Mouse (Mus musculus): Measurements from ENCODE around the gene Adamtsl1. TPM values are rescaled to one million over a fixed set of nuclear protein-coding genes. Genes with fewer than 3 reads are reported as not detected.

Adamtsl1 gene
- polyA plus RNA-seq, 1 experiment from 2014 or later = 4.9 TPM

DNA sequence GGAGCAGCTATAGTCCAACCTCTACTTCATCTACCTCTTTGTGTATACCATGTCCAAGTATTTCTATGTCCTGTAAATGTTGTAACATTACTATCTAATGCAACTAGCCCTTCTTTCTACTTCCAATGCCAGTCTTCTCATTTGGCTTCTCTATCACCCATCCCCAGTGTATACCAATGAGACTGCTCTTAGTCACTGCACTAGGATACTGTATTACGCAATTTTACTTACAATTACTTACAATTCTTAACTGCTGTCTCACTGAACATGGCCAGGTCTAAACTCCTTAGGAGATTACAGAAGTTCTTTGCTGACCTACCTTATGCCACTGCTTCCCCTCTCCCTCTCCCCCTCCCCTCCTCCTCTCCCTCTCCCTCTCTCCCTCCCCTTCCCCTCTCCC, 505.0 kb downstream of the Adamtsl1 start:
- H3K27me3 ChIP-seq (ENCODE audit: control insufficient read depth, insufficient read depth, low read length) = no peaks in the 10 kb centered on the region
- no peak for ATAC-seq (ENCODE audit: low FRiP score)
- no peaks in the 10 kb centered on the region for H3K9me3 ChIP-seq (ENCODE audit: control insufficient read depth, low read length)
- H3K4me1 ChIP-seq (ENCODE audit: control insufficient read depth, insufficient read depth, low read length) = peaks cover 5% of the 10 kb centered on the region
- DNase-seq (ENCODE audit: low spot score, missing footprints) = no peak
- no peaks in the 10 kb centered on the region for H3K36me3 ChIP-seq (ENCODE audit: control insufficient read depth, insufficient read depth, low read length)
- H3K9ac ChIP-seq (ENCODE audit: low read length) = no peak overlapping the region
- no peak overlapping the region for H3K4me2 ChIP-seq
- 97% methylated on average over 1 of the region's 1 CpGs for WGBS
- H3K4me3 ChIP-seq (ENCODE audit: low read depth, low read length) = no peak overlapping the region
- H3K27ac ChIP-seq (ENCODE audit: low read depth, low read length) = no peak overlapping the region

DNA sequence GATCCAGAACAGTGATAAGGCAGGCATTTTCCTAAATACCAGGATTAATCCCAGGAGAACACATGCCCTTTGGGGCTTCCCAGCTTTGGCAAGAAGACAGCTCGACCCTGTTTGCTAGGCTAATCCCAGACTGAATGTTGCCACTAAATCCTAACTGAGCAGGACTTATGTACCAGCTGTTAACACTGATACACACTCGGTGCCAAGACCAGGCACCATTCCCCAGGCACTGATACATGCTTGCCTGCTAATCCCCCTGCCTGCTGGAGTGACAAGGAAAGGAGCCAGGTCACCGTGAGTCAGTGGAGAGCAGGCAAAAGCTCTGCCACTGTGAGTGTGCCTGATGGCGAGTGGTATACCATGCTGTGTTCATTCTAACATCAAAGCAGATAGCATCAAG, 505.6 kb downstream of the Adamtsl1 start:
- H3K9ac ChIP-seq (ENCODE audit: low read length) = no peak overlapping the region
- 23% methylated on average over 4 of the region's 4 CpGs for WGBS
- H3K4me3 ChIP-seq (ENCODE audit: low read depth, low read length) = no peak overlapping the region
- H3K4me2 ChIP-seq = no peak overlapping the region
- H3K4me1 ChIP-seq (ENCODE audit: control insufficient read depth, insufficient read depth, low read length) = peaks cover 5% of the 10 kb centered on the region
- H3K27ac ChIP-seq (ENCODE audit: low read depth, low read length) = no peak overlapping the region
- H3K9me3 ChIP-seq (ENCODE audit: control insufficient read depth, low read length) = no peaks in the 10 kb centered on the region
- H3K36me3 ChIP-seq (ENCODE audit: control insufficient read depth, insufficient read depth, low read length) = no peaks in the 10 kb centered on the region
- ATAC-seq (ENCODE audit: low FRiP score) (peak; percentile 52; the same call in 1 of the 2 replicates), DNase-seq (ENCODE audit: low spot score, missing footprints) (no peak)
- H3K27me3 ChIP-seq (ENCODE audit: control insufficient read depth, insufficient read depth, low read length) = no peaks in the 10 kb centered on the region

DNA sequence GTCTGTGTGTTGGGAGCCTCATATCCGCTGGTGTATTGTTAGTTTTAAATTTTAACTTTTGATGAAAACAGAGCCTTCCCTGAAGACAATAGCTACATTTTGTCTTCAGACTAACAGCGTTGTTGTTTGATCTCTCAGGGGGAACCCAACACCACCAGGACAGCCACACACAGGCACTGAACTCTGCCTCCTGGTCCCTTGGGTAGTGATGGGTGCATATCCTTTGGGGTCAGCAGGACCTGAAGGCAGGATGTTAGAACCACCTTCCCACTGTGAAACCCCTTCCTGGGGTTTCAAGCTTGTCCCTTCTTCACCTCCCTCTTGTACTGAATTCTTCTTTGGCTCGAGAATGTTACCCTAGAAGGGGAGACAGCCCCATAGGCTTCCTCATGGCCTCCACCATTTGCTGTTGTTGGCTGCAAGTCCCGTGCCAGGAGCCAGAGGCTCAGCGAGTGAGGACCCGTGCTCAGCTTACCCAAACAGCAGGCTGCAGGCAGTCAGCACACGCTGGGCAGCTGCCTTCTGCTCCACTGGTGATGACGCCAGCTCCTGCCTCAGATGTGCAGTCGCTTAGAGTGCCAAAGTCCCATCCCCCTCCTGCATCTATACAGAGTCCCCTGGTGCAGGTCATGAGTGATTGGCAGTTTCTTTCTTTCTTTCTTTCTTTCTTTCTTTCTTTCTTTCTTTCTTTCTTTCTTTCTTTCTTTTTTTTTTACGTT, 506.6 kb downstream of the Adamtsl1 start:
- no peak overlapping the region for H3K4me3 ChIP-seq (ENCODE audit: low read depth, low read length)
- DNase-seq (ENCODE audit: low spot score, missing footprints) (no peak), ATAC-seq (ENCODE audit: low FRiP score) (peak; percentile 86)
- no peak overlapping the region for H3K4me2 ChIP-seq
- H3K4me1 ChIP-seq (ENCODE audit: control insufficient read depth, insufficient read depth, low read length) = peaks cover 5% of the 10 kb centered on the region
- H3K36me3 ChIP-seq (ENCODE audit: control insufficient read depth, insufficient read depth, low read length) = no peaks in the 10 kb centered on the region
- no peak overlapping the region for H3K27ac ChIP-seq (ENCODE audit: low read depth, low read length)
- WGBS = 46% methylated on average over 10 of the region's 10 CpGs
- H3K27me3 ChIP-seq (ENCODE audit: control insufficient read depth, insufficient read depth, low read length) = no peaks in the 10 kb centered on the region
- H3K9me3 ChIP-seq (ENCODE audit: control insufficient read depth, low read length) = no peaks in the 10 kb centered on the region
- no peak overlapping the region for H3K9ac ChIP-seq (ENCODE audit: low read length)

DNA sequence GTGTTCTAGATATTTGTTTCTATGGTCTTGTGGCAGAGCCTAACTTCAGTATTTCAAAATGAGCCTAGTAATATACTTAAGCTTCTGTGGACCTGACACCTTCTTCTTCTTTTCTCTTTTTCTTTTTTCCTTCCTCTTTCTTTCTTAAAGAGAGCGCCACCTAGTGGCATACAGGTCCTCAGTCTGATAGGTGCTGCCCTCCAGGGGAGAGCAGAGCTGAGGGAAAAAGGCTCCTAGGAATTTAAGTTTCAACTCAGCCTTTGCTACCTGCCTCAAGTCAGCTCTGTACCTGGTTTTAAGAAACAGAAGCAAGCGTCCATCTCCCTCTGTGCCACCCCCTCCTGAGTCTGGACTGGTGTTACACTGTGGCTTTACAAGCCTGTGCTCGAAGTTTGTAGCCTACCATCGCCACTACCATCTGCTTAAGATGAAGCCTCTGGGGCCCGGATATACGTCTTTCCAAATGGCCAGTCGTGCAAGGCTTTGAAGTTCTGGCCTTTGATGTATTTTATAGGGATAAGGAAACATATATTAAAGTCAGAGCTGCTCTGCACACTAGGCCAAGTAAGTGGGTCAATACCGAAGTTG, 510.7 kb downstream of the Adamtsl1 start:
- 59% methylated on average over 8 of the region's 8 CpGs for WGBS
- Histone ChIP-seq H3K4me2 (no peak overlapping the region), H3K9me3 (ENCODE audit: control insufficient read depth, low read length) (no peaks in the 10 kb centered on the region), H3K27ac (ENCODE audit: low read depth, low read length) (no peak overlapping the region), H3K4me1 (ENCODE audit: control insufficient read depth, insufficient read depth, low read length) (peaks cover 5% of the 10 kb centered on the region), H3K27me3 (ENCODE audit: control insufficient read depth, insufficient read depth, low read length) (no peaks in the 10 kb centered on the region), H3K36me3 (ENCODE audit: control insufficient read depth, insufficient read depth, low read length) (no peaks in the 10 kb centered on the region), H3K4me3 (ENCODE audit: low read depth, low read length) (no peak overlapping the region), H3K9ac (ENCODE audit: low read length) (no peak overlapping the region)
- no peak for DNase-seq (ENCODE audit: low spot score, missing footprints)
- ATAC-seq (ENCODE audit: low FRiP score) = peak; percentile 49; the same call in 1 of the 2 replicates

DNA sequence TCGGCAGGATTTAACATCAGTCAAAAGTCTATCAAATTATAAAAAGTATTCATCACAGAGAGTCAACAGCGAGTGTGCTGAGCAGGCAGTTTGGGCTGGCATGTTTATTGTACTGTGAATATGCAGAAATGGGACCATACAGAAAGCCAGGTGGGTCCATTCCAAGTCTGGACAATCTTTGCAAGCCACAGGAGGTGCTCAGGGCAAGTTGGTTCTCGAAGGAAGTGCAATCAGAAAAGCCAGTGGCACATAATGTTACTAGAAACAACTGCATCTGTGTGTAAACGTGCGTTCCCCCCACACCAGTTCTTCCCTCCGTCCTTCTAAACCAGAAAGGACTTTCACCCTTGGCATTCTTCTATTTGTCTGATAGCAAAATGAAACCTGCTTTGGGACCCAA, 515.5 kb downstream of the Adamtsl1 start:
- 86% methylated on average over 6 of the region's 6 CpGs for WGBS
- Histone ChIP-seq H3K9ac (ENCODE audit: low read length) (no peak overlapping the region), H3K27ac (ENCODE audit: low read depth, low read length) (no peak overlapping the region), H3K4me3 (ENCODE audit: low read depth, low read length) (no peak overlapping the region), H3K4me1 (ENCODE audit: control insufficient read depth, insufficient read depth, low read length) (peaks cover 4% of the 10 kb centered on the region; the same call in 1 of the 2 replicates), H3K9me3 (ENCODE audit: control insufficient read depth, low read length) (no peaks in the 10 kb centered on the region), H3K36me3 (ENCODE audit: control insufficient read depth, insufficient read depth, low read length) (no peaks in the 10 kb centered on the region), H3K27me3 (ENCODE audit: control insufficient read depth, insufficient read depth, low read length) (no peaks in the 10 kb centered on the region), H3K4me2 (no peak overlapping the region)
- no peak for ATAC-seq (ENCODE audit: low FRiP score)
- DNase-seq (ENCODE audit: low spot score, missing footprints) = no peak

DNA sequence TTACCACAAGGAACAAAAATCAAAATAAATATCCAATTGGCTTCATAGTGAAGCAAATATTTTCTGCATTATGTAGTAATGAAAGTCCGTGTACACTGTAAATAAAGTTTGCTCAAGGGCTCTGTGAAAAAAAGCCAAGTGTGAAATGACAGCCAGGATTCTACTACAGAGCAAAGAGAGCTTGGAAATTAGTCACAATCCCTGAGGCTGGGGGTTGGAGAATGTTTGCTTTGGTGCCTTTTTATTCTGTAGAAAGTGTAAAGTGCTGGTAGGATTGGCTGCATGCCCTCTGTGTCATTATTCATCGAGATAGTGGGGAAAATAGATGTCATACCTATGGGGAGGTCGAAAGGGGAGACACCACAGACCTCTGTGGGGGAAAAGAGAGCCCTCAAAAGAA, 516.2 kb downstream of the Adamtsl1 start:
- Histone ChIP-seq H3K4me2 (no peak overlapping the region), H3K4me3 (ENCODE audit: low read depth, low read length) (no peak overlapping the region), H3K27me3 (ENCODE audit: control insufficient read depth, insufficient read depth, low read length) (no peaks in the 10 kb centered on the region), H3K27ac (ENCODE audit: low read depth, low read length) (no peak overlapping the region), H3K9ac (ENCODE audit: low read length) (no peak overlapping the region), H3K36me3 (ENCODE audit: control insufficient read depth, insufficient read depth, low read length) (no peaks in the 10 kb centered on the region), H3K9me3 (ENCODE audit: control insufficient read depth, low read length) (no peaks in the 10 kb centered on the region), H3K4me1 (ENCODE audit: control insufficient read depth, insufficient read depth, low read length) (peaks cover 4% of the 10 kb centered on the region; the same call in 1 of the 2 replicates)
- no peak for DNase-seq (ENCODE audit: low spot score, missing footprints)
- 78% methylated on average over 3 of the region's 3 CpGs for WGBS
- ATAC-seq (ENCODE audit: low FRiP score) = no peak

DNA sequence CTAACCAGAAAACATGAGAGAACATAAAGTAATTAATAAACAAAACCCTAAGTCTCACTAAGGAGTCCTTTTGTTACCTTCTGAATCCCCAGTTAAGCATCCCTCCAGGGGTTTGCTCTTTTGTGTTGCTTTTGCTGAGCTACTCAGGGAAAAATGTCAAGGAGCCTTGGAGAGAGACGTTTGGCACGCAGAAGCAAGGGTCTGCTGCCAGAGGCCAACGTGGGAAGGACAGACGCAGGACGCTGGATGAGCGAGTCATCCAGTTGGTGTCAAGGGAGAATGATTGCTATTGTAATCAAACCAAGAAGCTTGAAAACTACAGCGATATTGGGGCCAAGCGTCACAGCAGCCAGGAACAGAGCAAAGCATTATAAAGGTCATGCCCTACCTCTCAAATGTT, 517.1 kb downstream of the Adamtsl1 start:
- H3K4me3 ChIP-seq (ENCODE audit: low read depth, low read length) = no peak overlapping the region
- no peaks in the 10 kb centered on the region for H3K27me3 ChIP-seq (ENCODE audit: control insufficient read depth, insufficient read depth, low read length)
- H3K9ac ChIP-seq (ENCODE audit: low read length) = no peak overlapping the region
- ATAC-seq (ENCODE audit: low FRiP score) = no peak
- H3K36me3 ChIP-seq (ENCODE audit: control insufficient read depth, insufficient read depth, low read length) = no peaks in the 10 kb centered on the region
- H3K27ac ChIP-seq (ENCODE audit: low read depth, low read length) = no peak overlapping the region
- no peak for DNase-seq (ENCODE audit: low spot score, missing footprints)
- no peak overlapping the region for H3K4me2 ChIP-seq
- H3K9me3 ChIP-seq (ENCODE audit: control insufficient read depth, low read length) = no peaks in the 10 kb centered on the region
- WGBS = 20% methylated on average over 8 of the region's 8 CpGs
- H3K4me1 ChIP-seq (ENCODE audit: control insufficient read depth, insufficient read depth, low read length) = peaks cover 4% of the 10 kb centered on the region; the same call in 1 of the 2 replicates

DNA sequence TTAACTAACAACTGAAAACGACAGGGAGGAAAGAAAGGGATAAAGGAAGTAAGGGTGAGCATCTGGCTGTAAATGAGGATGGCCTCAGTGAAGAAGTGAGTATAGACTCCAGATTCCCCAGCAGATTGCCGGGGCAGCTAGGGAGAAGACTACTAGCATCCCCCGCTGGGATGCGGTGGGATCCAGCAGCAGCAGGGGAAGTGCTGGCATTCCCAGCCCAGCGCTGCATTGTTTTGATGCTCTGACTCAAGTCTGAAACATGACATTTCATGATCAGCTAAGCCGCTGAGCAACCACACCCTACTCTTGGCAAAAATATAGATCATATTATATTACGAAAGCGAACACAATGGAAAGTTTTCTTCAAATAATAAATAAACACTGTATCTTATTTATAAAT, 526.9 kb downstream of the Adamtsl1 start:
- no peaks in the 10 kb centered on the region for H3K9me3 ChIP-seq (ENCODE audit: control insufficient read depth, low read length)
- H3K27ac ChIP-seq (ENCODE audit: low read depth, low read length) = no peak overlapping the region
- no peaks in the 10 kb centered on the region for H3K36me3 ChIP-seq (ENCODE audit: control insufficient read depth, insufficient read depth, low read length)
- H3K4me1 ChIP-seq (ENCODE audit: control insufficient read depth, insufficient read depth, low read length) = no peaks in the 10 kb centered on the region
- no peak overlapping the region for H3K4me3 ChIP-seq (ENCODE audit: low read depth, low read length)
- ATAC-seq (ENCODE audit: low FRiP score) = no peak
- no peak overlapping the region for H3K4me2 ChIP-seq
- H3K27me3 ChIP-seq (ENCODE audit: control insufficient read depth, insufficient read depth, low read length) = no peaks in the 10 kb centered on the region
- 37% methylated on average over 8 of the region's 8 CpGs for WGBS
- no peak for DNase-seq (ENCODE audit: low spot score, missing footprints)
- H3K9ac ChIP-seq (ENCODE audit: low read length) = no peak overlapping the region

DNA sequence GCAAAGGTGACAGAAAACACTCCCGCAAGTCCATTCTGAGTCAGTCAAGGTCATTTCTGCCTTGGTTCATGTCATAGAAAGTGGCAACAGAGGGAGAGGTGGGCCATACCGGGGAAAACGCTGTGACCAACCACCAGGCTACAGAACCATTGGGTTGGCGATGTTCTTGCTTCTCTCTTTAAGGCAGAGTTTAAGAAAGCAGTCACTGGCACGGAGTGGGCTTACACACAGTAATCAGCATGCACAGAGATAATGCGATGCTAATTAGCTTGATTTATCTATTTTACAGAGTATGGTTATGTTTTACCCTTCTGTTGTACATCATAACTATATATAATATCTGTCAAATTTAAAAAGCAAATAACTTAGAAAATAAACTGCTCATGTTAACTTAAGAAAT, 531.5 kb downstream of the Adamtsl1 start:
- H3K36me3 ChIP-seq (ENCODE audit: control insufficient read depth, insufficient read depth, low read length) = no peaks in the 10 kb centered on the region
- no peaks in the 10 kb centered on the region for H3K4me1 ChIP-seq (ENCODE audit: control insufficient read depth, insufficient read depth, low read length)
- no peak overlapping the region for H3K9ac ChIP-seq (ENCODE audit: low read length)
- H3K4me3 ChIP-seq (ENCODE audit: low read depth, low read length) = no peak overlapping the region
- no peaks in the 10 kb centered on the region for H3K9me3 ChIP-seq (ENCODE audit: control insufficient read depth, low read length)
- no peak for DNase-seq (ENCODE audit: low spot score, missing footprints)
- no peaks in the 10 kb centered on the region for H3K27me3 ChIP-seq (ENCODE audit: control insufficient read depth, insufficient read depth, low read length)
- H3K4me2 ChIP-seq = no peak overlapping the region
- no peak for ATAC-seq (ENCODE audit: low FRiP score)
- WGBS = 90% methylated on average over 6 of the region's 6 CpGs
- no peak overlapping the region for H3K27ac ChIP-seq (ENCODE audit: low read depth, low read length)
